Mouse (Mus musculus) CH12.LX (cell line): ENCODE data around the gene Atoh7.

Experiments used
- GABPA ChIP-seq: IDR thresholded peaks from 2 replicates; pipeline ENCODE4 v1.6.1; 2012; ENCODE audit warnings: low read depth, low read length, improper control_type of control experiment, inconsistent platforms; ENCODE audit not compliant: insufficient replicate concordance
- ZKSCAN1 ChIP-seq: IDR thresholded peaks from 2 replicates; pipeline ENCODE4 v1.6.1; 2012; ENCODE audit warnings: low read depth, inconsistent platforms, low read length, improper control_type of control experiment, borderline replicate concordance

GRCm38 (mm10) chr10:63052011-63052410, 47.4 kb upstream of the Atoh7 start:
- TF ChIP-seq GABPA, result no peak
- no peak for TF ChIP-seq ZKSCAN1
